16 mouse cellular contexts compared by ENCODE assay signal in the genomic region with DNA sequence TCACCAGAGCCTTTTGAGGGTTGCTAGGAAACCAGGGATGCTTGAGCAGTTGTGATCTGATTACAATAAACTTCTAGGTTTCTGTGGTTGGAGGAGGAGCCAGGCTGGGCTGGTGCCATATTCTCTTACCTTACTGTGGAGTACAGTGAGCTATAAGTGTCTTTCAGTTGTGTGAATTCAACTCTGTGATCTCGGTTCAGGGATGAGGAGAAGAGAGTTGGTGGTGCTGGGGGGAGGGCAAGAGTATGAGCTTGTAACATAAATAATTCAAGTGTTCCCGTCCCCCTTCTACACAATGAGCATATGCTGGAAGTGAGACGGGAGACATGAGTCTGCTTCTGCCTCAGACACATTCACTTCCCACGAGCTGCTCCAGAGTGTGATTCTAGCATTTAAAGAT. TPM values are rescaled to one million over a fixed set of nuclear protein-coding genes. Genes with fewer than 3 reads are reported as not detected.
DNase-seq lines count a peak whose midpoint lies in the region; ATAC-seq and TF ChIP-seq lines count a peak whose summit lies in the region.
"Had no signal": no experiment of that assay in that cellular context is flagged by ENCODE, and none has a peak within 500 bp of the region (broad histone marks: within the 10 kb centered on the region; RNA-seq: fewer than 3 reads in every experiment).

No protein-coding gene starts in this region.

- no peak for TF ChIP-seq EP300 in heart, adult 2 months (IDR thresholded peaks at IDR 0.05; ENCODE audit: insufficient read depth, low read depth, low read length)

- H3K9me3 ChIP-seq in forebrain, embryonic 14.5 days (replicated peaks; ENCODE audit: control insufficient read depth, low read length), result no peaks in the 10 kb centered on the region
- no peaks in the 10 kb centered on the region for H3K9me3 ChIP-seq in forebrain, embryonic 15.5 days
- H3K9me3 ChIP-seq: limb, embryonic 15.5 days; lung, embryonic 15.5 days had no signal

- WGBS in forebrain, embryonic 14.5 days, result 46% methylated on average over 4 of the region's 4 CpGs
- WGBS in forebrain, embryonic 15.5 days, result 51% methylated on average over 4 of the region's 4 CpGs
- WGBS in heart, adult 2 months, result 69% methylated on average over 4 of the region's 4 CpGs

- no peak for ATAC-seq in forebrain, embryonic 14.5 days
- ATAC-seq in forebrain, embryonic 15.5 days (replicated peaks), result no peak

- no peak overlapping the region for H3K4me2 ChIP-seq in forebrain, embryonic 14.5 days (ENCODE audit: low read length)
- no peak overlapping the region for H3K4me2 ChIP-seq in forebrain, embryonic 15.5 days (replicated peaks)
- H3K4me2 ChIP-seq: limb, embryonic 15.5 days; lung, embryonic 15.5 days had no signal

- no peaks in the 10 kb centered on the region for H3K79me2 ChIP-seq in heart, adult 2 months (replicated peaks; ENCODE audit: control insufficient read depth, insufficient read depth, low read length)

- DNase-seq in forebrain, embryonic 14.5 days (ENCODE audit: low spot score), result peak; percentile 14
- DNase-seq in retina, embryonic 14.5 days (ENCODE audit: low spot score), result peak; percentile 3
- DNase-seq in retina, postnatal 1 day, result no peak
- peak; percentile 52 to 69 for DNase-seq in left cerebral cortex, postnatal 36 days (ENCODE audit: low spot score in 2 of 2)
- DNase-seq in embryo, embryonic 10 days (ENCODE audit: low spot score), result no peak
- DNase-seq in neural tube, embryonic 10.5 days (ENCODE audit: extremely low spot score, low spot score), result no peak
- no peak for DNase-seq in heart, adult 2 months
- DNase-seq: adrenal gland, postnatal 14 days; cerebellum, adult 11-12 months; heart, postnatal 4 days; kidney, postnatal 10 days had no signal

- no peak overlapping the region for H3K9ac ChIP-seq in forebrain, embryonic 14.5 days (ENCODE audit: low read length)
- H3K9ac ChIP-seq in forebrain, embryonic 15.5 days (replicated peaks), result no peak overlapping the region
- no peak overlapping the region for H3K9ac ChIP-seq in heart, adult 2 months (ENCODE audit: low read depth, low read length)
- H3K9ac ChIP-seq: limb, embryonic 15.5 days; lung, embryonic 15.5 days had no signal

- no peak overlapping the region for H3K4me3 ChIP-seq in forebrain, embryonic 14.5 days (ENCODE audit: low read depth, low read length)
- H3K4me3 ChIP-seq in forebrain, embryonic 15.5 days, result no peak overlapping the region
- H3K4me3 ChIP-seq in heart, adult 2 months, result no peak overlapping the region
- H3K4me3 ChIP-seq: limb, embryonic 15.5 days; lung, embryonic 15.5 days; megakaryocyte, embryonic 14.5 days had no signal

- H3K4me1 ChIP-seq in forebrain, embryonic 14.5 days (ENCODE audit: control insufficient read depth, insufficient read depth, low read length), result peaks cover 4% of the 10 kb centered on the region; the same call in 1 of the 2 replicates
- H3K4me1 ChIP-seq in forebrain, embryonic 15.5 days, result no peaks in the 10 kb centered on the region
- no peaks in the 10 kb centered on the region; the same call in 1 of the 2 replicates for H3K4me1 ChIP-seq in heart, adult 2 months (ENCODE audit: control insufficient read depth, insufficient read depth, low read length)
- H3K4me1 ChIP-seq: limb, embryonic 15.5 days had no signal

- H3K36me3 ChIP-seq in forebrain, embryonic 14.5 days (ENCODE audit: control insufficient read depth, insufficient read depth, low read length), result no peaks in the 10 kb centered on the region
- H3K36me3 ChIP-seq in forebrain, embryonic 15.5 days, result no peaks in the 10 kb centered on the region
- H3K36me3 ChIP-seq in heart, adult 2 months (ENCODE audit: control insufficient read depth, insufficient read depth, low read length), result no peaks in the 10 kb centered on the region
- H3K36me3 ChIP-seq: limb, embryonic 15.5 days; lung, embryonic 15.5 days had no signal

- no peaks in the 10 kb centered on the region for H3K27me3 ChIP-seq in forebrain, embryonic 14.5 days (replicated peaks; ENCODE audit: control insufficient read depth, insufficient read depth, low read length)
- no peaks in the 10 kb centered on the region for H3K27me3 ChIP-seq in forebrain, embryonic 15.5 days
- no peaks in the 10 kb centered on the region for H3K27me3 ChIP-seq in heart, adult 2 months (ENCODE audit: control insufficient read depth, insufficient read depth, low read length)
- H3K27me3 ChIP-seq: limb, embryonic 15.5 days; lung, embryonic 15.5 days; megakaryocyte, embryonic 14.5 days had no signal

- no peak for TF ChIP-seq CTCF in heart, adult 2 months (IDR thresholded peaks at IDR 0.05)

- TF ChIP-seq POLR2A in heart, adult 2 months (IDR thresholded peaks at IDR 0.05; ENCODE audit: insufficient read depth, low read depth, low read length), result no peak

- H3K27ac ChIP-seq in forebrain, embryonic 14.5 days (ENCODE audit: low read depth, low read length), result no peak overlapping the region
- no peak overlapping the region for H3K27ac ChIP-seq in forebrain, embryonic 15.5 days (replicated peaks)
- no peak overlapping the region for H3K27ac ChIP-seq in heart, adult 2 months
- H3K27ac ChIP-seq: limb, embryonic 15.5 days; lung, embryonic 15.5 days had no signal

- intact Hi-C loops in left cerebral cortex, postnatal 36 days (cut with DNase I), result loop anchor here (2.0 kb wide), 1 partner anchor 100 kb away; no protein-coding TSS in a partner anchor
- intact Hi-C loops in heart, adult 2 months (cut with DNase I), result no loop called here

RNA-seq across cellular contexts. Expression of gene Shisa9, which starts 30.6 kb away (rescaled TPM):
- 6.0 and 7.6 TPM in 2 replicates for polyA plus RNA-seq in forebrain, embryonic 14.5 days (2014; fragmentation: Nextera tagmentation; extraction: Ambion mirVana)
- 5.6 and 6.7 TPM in 2 replicates for polyA plus RNA-seq in forebrain, embryonic 15.5 days (2015; fragmentation: Nextera tagmentation; extraction: Ambion mirVana)
- 10 to 100 TPM; 54.0 to 69.8 TPM for total RNA-seq in left cerebral cortex, postnatal 36 days (2021)
- not detected for total RNA-seq in heart, adult 2 months (2021)
- polyA plus RNA-seq in heart, adult 2 months (2012; rRNA removed), result 0.09 and 0.25 TPM in 2 replicates
- total RNA-seq: gastrocnemius, adult 18-20 months had no signal

Comparison
In these comparisons a context has a peak if more than half of its experiments do, and no peak if none do; other contexts are left out.
1. DNase-seq: peak in forebrain, embryonic 14.5 days (single experiment), retina, embryonic 14.5 days (single experiment) and left cerebral cortex, postnatal 36 days (2 of 2); none in retina, postnatal 1 day (single experiment), embryo, embryonic 10 days (single experiment), neural tube, embryonic 10.5 days (single experiment) and heart, adult 2 months (0 of 2).